Mouse (Mus musculus) adrenal gland, adult 10 weeks (tissue): Measurements from ENCODE around the gene Ryr1. TPM values are rescaled to one million over a fixed set of nuclear protein-coding genes. Genes with fewer than 3 reads are reported as not detected.

ENCODE experiments used
- polyA plus RNA-seq: library from polyadenylated mRNA; stranded (reverse); fragments of 350-450 nt; fragmentation: Illumina TruSeq; extraction: RNeasy Lipid Tissue Mini Kit (QIAGEN cat#74804); gene quantifications from one replicate; pipeline ENCODE4 v1.2.3, GENCODE M21; 2014; ENCODE audit warnings: low read depth, low replicate concordance

Gene Ryr1
- polyA plus RNA-seq: 0.47 TPM

DNA sequence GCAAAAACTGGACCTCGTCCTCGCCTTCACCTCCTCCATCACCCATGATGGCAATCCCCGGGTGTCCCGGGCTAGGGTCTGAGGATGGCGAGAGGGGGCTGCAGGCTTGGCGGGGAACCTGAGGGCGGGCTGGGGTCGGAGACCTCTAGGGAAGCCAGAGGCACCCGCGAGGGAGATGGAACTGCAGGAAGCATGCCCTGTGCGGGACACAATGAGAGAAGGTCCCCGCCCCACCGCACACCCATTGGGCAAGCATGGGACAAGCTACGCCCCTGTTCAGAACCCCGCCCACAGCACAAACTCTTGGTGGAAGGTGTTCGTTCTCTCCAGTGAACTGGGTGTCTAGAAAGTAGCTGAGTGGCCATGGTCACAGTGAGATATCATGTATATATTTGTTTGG is at the start of gene Ryr1:
Gene Ryr1 (minus strand): TSS at position 210 of the 400 bp plus-strand sequence.

GRCm38 (mm10) chr7:29170066-29170754 is 45.2 kb upstream of the Ryr1 start, which contains the start of the genes Ggn and Spred3:
Ggn (plus strand) TSS chr7:29170210.
Spred3 (minus strand) TSS chr7:29170411.

GRCm38 (mm10) chr7:29155838-29156782 is 31.1 kb upstream of the Ryr1 start, which contains the start of gene Fam98c:
Fam98c (minus strand) TSS chr7:29156234.

GRCm38 (mm10) chr7:29134693-29135386 is 9.9 kb upstream of the Ryr1 start, which contains the start of gene Rasgrp4:
Rasgrp4 (plus strand) TSS chr7:29134851.

GRCm38 (mm10) chr7:28981651-28982273 is 143.2 kb downstream of the Ryr1 start, which contains the start of the genes Eif3k and Map4k1:
Eif3k (minus strand) TSS chr7:28981864.
Map4k1 (plus strand) TSS chr7:28982050.

DNA sequence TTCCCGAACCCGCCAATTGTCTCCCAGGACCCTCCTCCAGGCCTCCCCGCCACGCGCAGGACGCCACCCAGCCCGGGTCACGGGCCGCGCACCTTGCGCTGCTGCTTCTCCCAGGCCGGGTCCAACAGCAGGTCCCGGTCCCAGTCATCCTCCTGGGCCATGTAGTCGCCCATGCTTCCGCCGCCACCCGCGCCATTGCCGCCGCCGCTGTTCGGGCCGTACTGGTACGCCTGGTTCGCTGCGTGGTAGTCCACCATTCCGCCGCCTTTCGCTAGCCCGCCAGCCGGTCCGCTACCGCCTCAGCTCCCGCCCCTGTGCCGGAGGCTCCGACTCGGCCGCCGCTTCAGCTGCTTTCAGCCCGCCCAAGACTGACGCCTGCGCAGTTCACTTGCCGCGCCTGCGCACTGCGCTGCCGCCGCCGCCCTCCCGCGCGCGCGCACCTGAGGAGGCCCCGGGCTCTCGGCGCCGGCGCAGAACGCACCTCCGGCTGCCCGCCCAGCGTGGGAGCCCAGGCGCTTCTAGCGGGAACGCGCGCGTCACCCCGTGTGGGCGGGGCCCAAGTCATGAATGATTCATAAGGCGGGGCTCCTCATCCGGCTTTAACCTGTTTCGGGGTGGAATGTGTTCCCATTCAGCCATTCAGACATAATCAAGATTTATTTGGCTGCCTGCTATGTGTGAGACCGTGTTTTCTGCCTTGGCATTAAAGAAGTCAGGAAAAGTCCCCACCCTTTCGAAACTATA is 162.9 kb downstream of the Ryr1 start, which contains the start of gene Actn4:
Gene Actn4 (minus strand): TSS at position 414 of the 744 bp plus-strand sequence.

Other genes starting within 250 kb of the Ryr1 start
- not detected for gene Capn12, start 243.8 kb downstream of the Ryr1 start, polyA plus RNA-seq
- 31.7 TPM for gene Actn4, start 162.8 kb downstream of the Ryr1 start, polyA plus RNA-seq
- gene Eif3k, start 143.3 kb downstream of the Ryr1 start, polyA plus RNA-seq: 8.5 TPM
- gene Map4k1, start 143.1 kb downstream of the Ryr1 start, polyA plus RNA-seq: not detected
- 0.23 TPM for gene Rasgrp4, start 9.7 kb upstream of the Ryr1 start, polyA plus RNA-seq
- gene Fam98c, start 31.1 kb upstream of the Ryr1 start, polyA plus RNA-seq: 1.3 TPM
- gene Ggn, start 45.0 kb upstream of the Ryr1 start, polyA plus RNA-seq: not detected
- 8.0 TPM for gene Spred3, start 45.2 kb upstream of the Ryr1 start, polyA plus RNA-seq
- 105 TPM for gene Psmd8, start 55.5 kb upstream of the Ryr1 start, polyA plus RNA-seq
- gene Catsperg1, start 88.9 kb upstream of the Ryr1 start, polyA plus RNA-seq: 0.35 TPM
- gene Kcnk6, start 107.3 kb upstream of the Ryr1 start, polyA plus RNA-seq: 2.7 TPM
- not detected for gene Yif1b, start 113.2 kb upstream of the Ryr1 start, polyA plus RNA-seq
- gene 2200002D01Rik, start 123.3 kb upstream of the Ryr1 start, polyA plus RNA-seq: 2.6 TPM
- 7.2 TPM for gene Spint2, start 156.7 kb upstream of the Ryr1 start, polyA plus RNA-seq
- not detected for gene Ppp1r14a, start 164.1 kb upstream of the Ryr1 start, polyA plus RNA-seq
- not detected for gene Dpf1, start 178.8 kb upstream of the Ryr1 start, polyA plus RNA-seq